Mouse (Mus musculus) lung, postnatal 0 days (tissue): ENCODE results near the gene P3h1.
"Not testable (repeated sequence)": the region's sequence is repeated elsewhere in the genome, so short reads cannot be mapped to it uniquely, and the experiment has no call there.

Experiments used
- CTCF ChIP-seq: IDR thresholded peaks from 2 replicates; pipeline ENCODE4 v1.5.1; 2016; ENCODE audit warnings: antibody characterized with exemption, mild to moderate bottlenecking
- EP300 ChIP-seq: IDR thresholded peaks from 2 replicates; pipeline ENCODE4 v1.6.1; 2016; ENCODE audit warnings: antibody characterized with exemption, mild to moderate bottlenecking, control low read depth

- TF ChIP-seq EP300, CTCF: not testable (repeated sequence)
Measured at GRCm38 (mm10) chr4:119278784-119279183, 46.1 kb downstream of the P3h1 start.
